Mouse (Mus musculus) embryonic facial prominence, embryonic 13.5 days (tissue): ENCODE data around the gene Smad3. TPM values are rescaled to one million over a fixed set of nuclear protein-coding genes. Genes with fewer than 3 reads are reported as not detected.

Experiments
- ATAC-seq: fragments of 200-750 bp; cut with Nextera tagmentation; 2 replicates; pipeline ENCODE4 v1.8.0; 2017; ENCODE audit warnings: low read depth; ENCODE audit not compliant: insufficient number of reproducible peaks, insufficient read depth, low FRiP score, low TSS enrichment
- H3K27ac ChIP-seq: fragments of 300-500 bp; sonication (generic); 2 replicates; pipeline ENCODE4 v1.5.1; 2015; ENCODE audit warnings: moderate library complexity, mild to moderate bottlenecking, inconsistent platforms
- H3K27me3 ChIP-seq: fragments of 300-500 bp; sonication (generic); 2 replicates; pipeline ENCODE4 v1.6.1; 2015; ENCODE audit warnings: mild to moderate bottlenecking, inconsistent platforms
- H3K36me3 ChIP-seq: fragments of 300-500 bp; sonication (generic); 2 replicates; pipeline ENCODE4 v1.6.1; 2015; ENCODE audit warnings: mild to moderate bottlenecking, inconsistent platforms
- H3K4me1 ChIP-seq: fragments of 300-500 bp; sonication (generic); 2 replicates; pipeline ENCODE4 v1.6.1; 2015; ENCODE audit warnings: inconsistent platforms
- H3K4me2 ChIP-seq: fragments of 300-500 bp; sonication (generic); 2 replicates; pipeline ENCODE4 v1.6.1; 2015; ENCODE audit warnings: moderate library complexity, mild to moderate bottlenecking, inconsistent platforms
- H3K4me3 ChIP-seq: fragments of 300-500 bp; sonication (generic); 2 replicates; pipeline ENCODE4 v1.5.1; 2015; ENCODE audit warnings: mild to moderate bottlenecking, inconsistent platforms
- H3K9ac ChIP-seq: fragments of 300-500 bp; sonication (generic); 2 replicates; pipeline ENCODE4 v1.6.1; 2015; ENCODE audit warnings: mild to moderate bottlenecking, inconsistent platforms
- H3K9me3 ChIP-seq: fragments of 300-500 bp; sonication (generic); 2 replicates; pipeline ENCODE4 v1.6.1; 2016; ENCODE audit warnings: inconsistent platforms
- WGBS: fragments of 180-500 bp; shearing (Covaris S2); methylation state at CpG from one replicate; pipeline ENCODE4 v1.1.7; 2015; ENCODE audit warnings: mixed read lengths; 5-methylcytosine and 5-hydroxymethylcytosine counted together
- polyA plus RNA-seq: library from polyadenylated mRNA; unstranded; fragments of >200 nt; fragmentation: Nextera tagmentation; extraction: Ambion mirVana; gene quantifications from 2 replicates; pipeline ENCODE4 v1.2.1, GENCODE M21; 2015

Smad3 gene
- polyA plus RNA-seq, 1 experiment from 2014 or later: 29.8 TPM

- Histone ChIP-seq H3K27me3 (no peaks in the 10 kb centered on the region), H3K9ac (no peak overlapping the region), H3K4me1 (peaks cover 73% of the 10 kb centered on the region), H3K9me3 (no peaks in the 10 kb centered on the region), H3K4me2 (no peak overlapping the region), H3K4me3 (no peak overlapping the region), H3K27ac (peak overlapping the region; percentile 62; the same call in 1 of the 2 replicates), H3K36me3 (peaks cover 10% of the 10 kb centered on the region; the same call in 1 of the 2 replicates)
- 83% methylated on average over 6 of the region's 6 CpGs for WGBS
- ATAC-seq: no peak
Measured at GRCm38 (mm10) chr9:63727070-63727469, 30.7 kb downstream of the Smad3 start.

- H3K27me3 ChIP-seq: no peaks in the 10 kb centered on the region
- ATAC-seq: peak; percentile 27; the same call in 1 of the 2 replicates
- H3K9me3 ChIP-seq: no peaks in the 10 kb centered on the region
- H3K36me3 ChIP-seq: peaks cover 10% of the 10 kb centered on the region; the same call in 1 of the 2 replicates
- H3K27ac ChIP-seq: peak overlapping the region; percentile 62
- H3K4me3 ChIP-seq: no peak overlapping the region
- H3K4me2 ChIP-seq: peak overlapping the region; percentile 29; the same call in 1 of the 2 replicates
- WGBS: 44% methylated on average over 13 of the region's 13 CpGs
- H3K4me1 ChIP-seq: peaks cover 72% of the 10 kb centered on the region
- no peak overlapping the region for H3K9ac ChIP-seq
Measured at GRCm38 (mm10) chr9:63726088-63727010, 31.4 kb downstream of the Smad3 start.

GRCm38 (mm10) chr9:63724750-63725149, 33.0 kb downstream of the Smad3 start:
- ATAC-seq: no peak
- WGBS: 84% methylated on average over 5 of the region's 5 CpGs
- H3K36me3 ChIP-seq: peaks cover 10% of the 10 kb centered on the region; the same call in 1 of the 2 replicates
- H3K4me3 ChIP-seq: no peak overlapping the region
- no peaks in the 10 kb centered on the region for H3K27me3 ChIP-seq
- no peak overlapping the region for H3K4me2 ChIP-seq
- no peaks in the 10 kb centered on the region for H3K9me3 ChIP-seq
- no peak overlapping the region for H3K27ac ChIP-seq
- H3K9ac ChIP-seq: no peak overlapping the region
- peaks cover 65% of the 10 kb centered on the region for H3K4me1 ChIP-seq

GRCm38 (mm10) chr9:63722918-63723317, 34.9 kb downstream of the Smad3 start:
- 88% methylated on average over 9 of the region's 9 CpGs for WGBS
- H3K4me1 ChIP-seq: peaks cover 53% of the 10 kb centered on the region
- H3K4me2 ChIP-seq: no peak overlapping the region
- no peak overlapping the region for H3K27ac ChIP-seq
- no peak for ATAC-seq
- H3K9ac ChIP-seq: no peak overlapping the region
- H3K4me3 ChIP-seq: no peak overlapping the region
- peaks cover 10% of the 10 kb centered on the region; the same call in 1 of the 2 replicates for H3K36me3 ChIP-seq
- H3K9me3 ChIP-seq: no peaks in the 10 kb centered on the region
- H3K27me3 ChIP-seq: no peaks in the 10 kb centered on the region

GRCm38 (mm10) chr9:63722350-63722749, 35.4 kb downstream of the Smad3 start:
- no peak overlapping the region for H3K27ac ChIP-seq
- 93% methylated on average over 7 of the region's 7 CpGs for WGBS
- no peak for ATAC-seq

GRCm38 (mm10) chr9:63721573-63722275, 36.1 kb downstream of the Smad3 start:
- WGBS: 76% methylated on average over 9 of the region's 9 CpGs
- Histone ChIP-seq H3K4me2 (no peak overlapping the region), H3K9me3 (no peaks in the 10 kb centered on the region), H3K4me3 (no peak overlapping the region), H3K9ac (no peak overlapping the region), H3K27me3 (no peaks in the 10 kb centered on the region), H3K36me3 (peaks cover 10% of the 10 kb centered on the region; the same call in 1 of the 2 replicates), H3K27ac (no peak overlapping the region), H3K4me1 (peaks cover 49% of the 10 kb centered on the region)
- ATAC-seq: no peak

More at GRCm38 (mm10) chr9:63722350-63722749, 35.4 kb downstream of the Smad3 start:
- Histone ChIP-seq H3K9me3 (no peaks in the 10 kb centered on the region), H3K9ac (no peak overlapping the region), H3K4me3 (no peak overlapping the region), H3K4me1 (peaks cover 49% of the 10 kb centered on the region), H3K4me2 (no peak overlapping the region), H3K27me3 (no peaks in the 10 kb centered on the region), H3K36me3 (peaks cover 10% of the 10 kb centered on the region; the same call in 1 of the 2 replicates)

- Histone ChIP-seq H3K36me3 (peaks cover 10% of the 10 kb centered on the region; the same call in 1 of the 2 replicates), H3K27ac (no peak overlapping the region)
Measured at GRCm38 (mm10) chr9:63720715-63721114, 37.1 kb downstream of the Smad3 start.

GRCm38 (mm10) chr9:63719770-63720440, 37.9 kb downstream of the Smad3 start:
- Histone ChIP-seq H3K27ac (no peak overlapping the region), H3K4me2 (no peak overlapping the region), H3K36me3 (peaks cover 7% of the 10 kb centered on the region; the same call in 1 of the 2 replicates), H3K27me3 (no peaks in the 10 kb centered on the region), H3K9ac (no peak overlapping the region), H3K4me1 (peaks cover 53% of the 10 kb centered on the region), H3K4me3 (no peak overlapping the region), H3K9me3 (no peaks in the 10 kb centered on the region)
- ATAC-seq: no peak
- WGBS: 84% methylated on average over 16 of the region's 16 CpGs

More at GRCm38 (mm10) chr9:63720715-63721114, 37.1 kb downstream of the Smad3 start:
- Histone ChIP-seq H3K4me3 (no peak overlapping the region), H3K9me3 (no peaks in the 10 kb centered on the region), H3K9ac (no peak overlapping the region), H3K4me2 (no peak overlapping the region), H3K27me3 (no peaks in the 10 kb centered on the region), H3K4me1 (peaks cover 49% of the 10 kb centered on the region)
- ATAC-seq: no peak
- WGBS: 63% methylated on average over 6 of the region's 6 CpGs

- Histone ChIP-seq H3K9me3 (no peaks in the 10 kb centered on the region), H3K4me2 (no peak overlapping the region), H3K27ac (no peak overlapping the region), H3K36me3 (no peaks in the 10 kb centered on the region), H3K9ac (no peak overlapping the region), H3K4me1 (peaks cover 52% of the 10 kb centered on the region), H3K4me3 (no peak overlapping the region), H3K27me3 (no peaks in the 10 kb centered on the region)
- ATAC-seq: no peak
- 84% methylated on average over 9 of the region's 9 CpGs for WGBS
Measured at GRCm38 (mm10) chr9:63718735-63719358, 38.9 kb downstream of the Smad3 start.

GRCm38 (mm10) chr9:63718170-63718569, 39.6 kb downstream of the Smad3 start:
- H3K27ac ChIP-seq: no peak overlapping the region
- H3K9ac ChIP-seq: no peak overlapping the region
- peaks cover 56% of the 10 kb centered on the region for H3K4me1 ChIP-seq
- no peaks in the 10 kb centered on the region for H3K27me3 ChIP-seq
- 89% methylated on average over 4 of the region's 4 CpGs for WGBS
- ATAC-seq: no peak
- H3K4me3 ChIP-seq: no peak overlapping the region
- no peaks in the 10 kb centered on the region for H3K9me3 ChIP-seq
- H3K36me3 ChIP-seq: no peaks in the 10 kb centered on the region
- H3K4me2 ChIP-seq: no peak overlapping the region
